27 mouse cellular contexts compared by ENCODE assay signal in the genomic region with DNA sequence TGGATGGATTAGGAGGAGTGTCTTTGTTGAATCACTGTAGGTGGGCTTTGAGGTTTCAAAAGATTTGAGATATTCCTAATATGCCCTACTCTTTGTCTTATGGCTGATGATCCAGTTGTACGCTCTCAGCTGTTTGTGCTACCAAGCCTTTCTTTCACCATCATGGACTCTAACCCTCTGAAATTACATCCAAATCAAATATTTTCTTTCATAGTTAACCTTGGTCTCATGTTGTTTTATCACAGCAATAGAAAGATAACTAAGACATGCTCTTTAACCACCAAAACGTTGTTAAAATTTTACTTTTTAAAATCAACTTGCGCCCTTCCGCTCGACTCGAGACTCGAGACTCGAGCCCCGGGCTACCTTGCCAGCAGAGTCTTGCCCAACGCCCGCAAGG.
"Had no signal": no experiment of that assay in that cellular context is flagged by ENCODE, and none has a peak within 500 bp of the region (broad histone marks: within the 10 kb centered on the region; RNA-seq: fewer than 3 reads in every experiment).

No protein-coding gene starts in this region.

- H3K27me3 ChIP-seq: limb, embryonic 12.5 days; limb, embryonic 13.5 days; limb, embryonic 15.5 days; liver, embryonic 12.5 days; liver, embryonic 13.5 days; liver, embryonic 15.5 days; lung, embryonic 15.5 days; megakaryocyte, embryonic 14.5 days; midbrain, embryonic 12.5 days; midbrain, embryonic 13.5 days; midbrain, embryonic 15.5 days had no signal

- H3K4me3 ChIP-seq: left cerebral cortex, adult 2 months; limb, embryonic 10.5 days; limb, embryonic 12.5 days; limb, embryonic 13.5 days; limb, embryonic 15.5 days; liver, embryonic 12.5 days; liver, embryonic 13.5 days; liver, embryonic 15.5 days; lung, embryonic 15.5 days; megakaryocyte, embryonic 14.5 days; midbrain, embryonic 10.5 days; midbrain, embryonic 12.5 days; midbrain, embryonic 13.5 days; midbrain, embryonic 15.5 days; myocyte had no signal

- H3K4me1 ChIP-seq: limb, embryonic 12.5 days; limb, embryonic 13.5 days; limb, embryonic 15.5 days; liver, embryonic 12.5 days; liver, embryonic 13.5 days; liver, embryonic 15.5 days; lung, embryonic 15.5 days; megakaryocyte, embryonic 14.5 days; midbrain, embryonic 10.5 days; midbrain, embryonic 12.5 days; midbrain, embryonic 13.5 days; midbrain, embryonic 15.5 days had no signal

- H3K9ac ChIP-seq: limb, embryonic 12.5 days; limb, embryonic 13.5 days; limb, embryonic 15.5 days; liver, embryonic 12.5 days; liver, embryonic 13.5 days; liver, embryonic 14.5 days; liver, embryonic 15.5 days; liver, postnatal 0 days; lung, embryonic 14.5 days; lung, embryonic 15.5 days; midbrain, embryonic 12.5 days; midbrain, embryonic 13.5 days; midbrain, embryonic 15.5 days had no signal

- DNase-seq: left cerebral cortex, postnatal 4 days; liver, embryonic 13.5 days; liver, postnatal 0 days; lung, adult 18-20 months; lung, adult 2 months; lung, embryonic 14.5 days; lung, postnatal 10 days; lung, postnatal 14 days; lung, postnatal 36 days; lung, postnatal 4 days; midbrain, embryonic 14.5 days had no signal

- H3K36me3 ChIP-seq: limb, embryonic 10.5 days; limb, embryonic 12.5 days; limb, embryonic 13.5 days; limb, embryonic 15.5 days; liver, embryonic 12.5 days; liver, embryonic 13.5 days; liver, embryonic 15.5 days; lung, embryonic 15.5 days; midbrain, embryonic 10.5 days; midbrain, embryonic 12.5 days; midbrain, embryonic 13.5 days; midbrain, embryonic 15.5 days had no signal

- H3K27ac ChIP-seq: left cerebral cortex, adult 2 months; limb, embryonic 10.5 days; limb, embryonic 12.5 days; limb, embryonic 13.5 days; limb, embryonic 15.5 days; liver, embryonic 12.5 days; liver, embryonic 13.5 days; liver, embryonic 14.5 days; liver, embryonic 15.5 days; lung, embryonic 15.5 days; macrophage; midbrain, embryonic 10.5 days; midbrain, embryonic 12.5 days; midbrain, embryonic 13.5 days; midbrain, embryonic 15.5 days had no signal

- H3K9me3 ChIP-seq: limb, embryonic 10.5 days; limb, embryonic 12.5 days; limb, embryonic 13.5 days; limb, embryonic 15.5 days; liver, embryonic 12.5 days; liver, embryonic 13.5 days; liver, embryonic 15.5 days; lung, embryonic 15.5 days; megakaryocyte, embryonic 14.5 days; midbrain, embryonic 10.5 days; midbrain, embryonic 12.5 days; midbrain, embryonic 13.5 days; midbrain, embryonic 15.5 days had no signal
